Mouse (Mus musculus) embryonic facial prominence, embryonic 13.5 days (tissue): Measurements from ENCODE around the gene Gtf2b. TPM values are rescaled to one million over a fixed set of nuclear protein-coding genes. Genes with fewer than 3 reads are reported as not detected.

ENCODE experiments used
- ATAC-seq: fragments of 200-750 bp; cut with Nextera tagmentation; 2 replicates; pipeline ENCODE4 v1.8.0; 2017; ENCODE audit warnings: low read depth; ENCODE audit not compliant: insufficient number of reproducible peaks, insufficient read depth, low FRiP score, low TSS enrichment
- H3K27ac ChIP-seq: fragments of 300-500 bp; sonication (generic); 2 replicates; pipeline ENCODE4 v1.5.1; 2015; ENCODE audit warnings: moderate library complexity, mild to moderate bottlenecking, inconsistent platforms
- H3K27me3 ChIP-seq: fragments of 300-500 bp; sonication (generic); 2 replicates; pipeline ENCODE4 v1.6.1; 2015; ENCODE audit warnings: mild to moderate bottlenecking, inconsistent platforms
- H3K36me3 ChIP-seq: fragments of 300-500 bp; sonication (generic); 2 replicates; pipeline ENCODE4 v1.6.1; 2015; ENCODE audit warnings: mild to moderate bottlenecking, inconsistent platforms
- H3K4me1 ChIP-seq: fragments of 300-500 bp; sonication (generic); 2 replicates; pipeline ENCODE4 v1.6.1; 2015; ENCODE audit warnings: inconsistent platforms
- H3K4me2 ChIP-seq: fragments of 300-500 bp; sonication (generic); 2 replicates; pipeline ENCODE4 v1.6.1; 2015; ENCODE audit warnings: moderate library complexity, mild to moderate bottlenecking, inconsistent platforms
- H3K4me3 ChIP-seq: fragments of 300-500 bp; sonication (generic); 2 replicates; pipeline ENCODE4 v1.5.1; 2015; ENCODE audit warnings: mild to moderate bottlenecking, inconsistent platforms
- H3K9ac ChIP-seq: fragments of 300-500 bp; sonication (generic); 2 replicates; pipeline ENCODE4 v1.6.1; 2015; ENCODE audit warnings: mild to moderate bottlenecking, inconsistent platforms
- H3K9me3 ChIP-seq: fragments of 300-500 bp; sonication (generic); 2 replicates; pipeline ENCODE4 v1.6.1; 2016; ENCODE audit warnings: inconsistent platforms
- WGBS: fragments of 180-500 bp; shearing (Covaris S2); methylation state at CpG from one replicate; pipeline ENCODE4 v1.1.7; 2015; ENCODE audit warnings: mixed read lengths; 5-methylcytosine and 5-hydroxymethylcytosine counted together
- polyA plus RNA-seq: library from polyadenylated mRNA; unstranded; fragments of >200 nt; fragmentation: Nextera tagmentation; extraction: Ambion mirVana; gene quantifications from 2 replicates; pipeline ENCODE4 v1.2.1, GENCODE M21; 2015

Gene Gtf2b
- polyA plus RNA-seq, 1 experiment from 2014 or later, result 85.4 TPM

DNA sequence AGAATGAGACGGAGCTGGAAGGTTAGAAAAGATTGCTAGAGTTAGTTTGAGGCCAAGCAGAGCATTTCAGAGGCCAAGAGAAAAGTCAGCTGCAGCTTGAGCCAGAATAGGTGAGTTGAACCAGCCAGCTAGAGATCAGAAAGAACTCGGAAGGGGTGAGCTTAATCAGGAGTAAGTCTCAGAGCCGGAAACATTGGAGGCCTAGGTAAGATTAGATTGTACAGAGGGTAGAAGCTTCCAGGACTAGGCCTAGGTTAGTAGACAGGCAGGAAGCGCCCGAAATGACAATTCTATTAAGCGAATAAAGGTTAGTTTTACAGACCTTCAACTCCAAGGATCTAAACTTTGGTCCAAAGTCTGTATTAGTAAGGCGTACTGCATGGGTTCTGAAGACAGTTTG, 6.3 kb upstream of the Gtf2b start:
- H3K4me1 ChIP-seq, result 0 out of 2 replicates have a peak, but pooled peaks cover 3% of the 10 kb centered on the region
- no peak for ATAC-seq
- 77% methylated on average over 7 of the region's 7 CpGs for WGBS
- H3K4me2 ChIP-seq, result no peak overlapping the region
- no peak overlapping the region for H3K4me3 ChIP-seq
- H3K9me3 ChIP-seq, result no peaks in the 10 kb centered on the region
- no peaks in the 10 kb centered on the region for H3K36me3 ChIP-seq
- no peak overlapping the region for H3K27ac ChIP-seq
- H3K9ac ChIP-seq, result no peak overlapping the region
- H3K27me3 ChIP-seq, result no peaks in the 10 kb centered on the region

- no peak overlapping the region for H3K4me3 ChIP-seq
- no peak overlapping the region for H3K4me2 ChIP-seq
- H3K4me1 ChIP-seq, result 0 out of 2 replicates have a peak, but pooled peaks cover 3% of the 10 kb centered on the region
- no peak overlapping the region for H3K9ac ChIP-seq
- no peaks in the 10 kb centered on the region for H3K9me3 ChIP-seq
- no peaks in the 10 kb centered on the region for H3K27me3 ChIP-seq
- no peak for ATAC-seq
- no peaks in the 10 kb centered on the region for H3K36me3 ChIP-seq
- H3K27ac ChIP-seq, result no peak overlapping the region
- 78% methylated on average over 6 of the region's 6 CpGs for WGBS
Observed at GRCm38 (mm10) chr3:142760356-142760755, 4.5 kb upstream of the Gtf2b start.

DNA sequence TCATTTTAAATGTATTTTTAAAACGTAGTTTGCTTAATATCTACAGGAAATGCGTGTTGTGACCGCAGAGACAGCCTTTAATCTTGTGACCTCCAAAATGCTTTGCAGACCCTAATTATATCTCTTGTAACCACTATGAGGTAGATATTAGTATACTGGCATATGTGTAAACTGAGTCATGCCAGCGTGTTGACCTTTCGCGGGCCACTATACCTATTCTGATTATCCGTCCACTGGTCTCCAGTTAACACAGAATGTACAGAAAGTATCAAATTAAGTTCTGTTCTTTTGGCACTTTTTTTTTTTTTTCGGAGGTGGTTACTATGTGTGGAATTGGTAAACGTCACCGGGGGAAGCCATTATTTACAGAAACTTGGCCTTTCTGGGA, 927 bp downstream of the Gtf2b start:
- peak overlapping the region; percentile 89 for H3K4me3 ChIP-seq
- WGBS, result 18% methylated on average over 10 of the region's 10 CpGs
- H3K36me3 ChIP-seq, result no peaks in the 10 kb centered on the region
- H3K27me3 ChIP-seq, result no peaks in the 10 kb centered on the region
- peak overlapping the region; percentile 84 for H3K4me2 ChIP-seq
- peak overlapping the region; percentile 91; the same call in 1 of the 2 replicates for H3K27ac ChIP-seq
- H3K9me3 ChIP-seq, result no peaks in the 10 kb centered on the region
- H3K9ac ChIP-seq, result peak overlapping the region; percentile 95
- peaks cover 14% of the 10 kb centered on the region for H3K4me1 ChIP-seq
- no peak for ATAC-seq

DNA sequence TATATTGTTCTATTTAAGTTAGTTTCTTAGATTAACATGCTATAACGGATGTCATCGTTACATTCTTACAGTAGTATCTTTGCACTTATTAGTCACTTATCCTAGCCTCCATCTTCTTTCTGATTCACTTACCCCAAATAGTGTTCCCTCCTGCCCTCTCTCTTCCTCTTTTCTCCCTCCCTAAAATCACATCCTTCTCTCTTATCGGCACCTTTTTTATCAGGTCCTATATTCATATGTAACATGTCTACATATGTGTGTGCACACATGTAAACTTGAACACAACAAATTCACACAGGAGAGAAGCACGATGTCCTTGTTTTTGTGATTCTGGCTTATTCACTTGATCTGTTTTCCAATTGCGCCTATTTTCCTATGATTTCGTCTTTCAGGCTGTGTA, 3.7 kb downstream of the Gtf2b start:
- ATAC-seq, result no peak
- Histone ChIP-seq H3K4me1 (peaks cover 14% of the 10 kb centered on the region), H3K4me3 (no peak overlapping the region), H3K27me3 (no peaks in the 10 kb centered on the region), H3K9ac (no peak overlapping the region), H3K27ac (no peak overlapping the region), H3K36me3 (peaks cover 21% of the 10 kb centered on the region), H3K9me3 (no peaks in the 10 kb centered on the region), H3K4me2 (no peak overlapping the region)
- WGBS, result 94% methylated on average over 6 of the region's 6 CpGs

GRCm38 (mm10) chr3:142770518-142770917, 5.7 kb downstream of the Gtf2b start:
- no peak overlapping the region for H3K4me3 ChIP-seq
- 56% methylated on average over 1 of the region's 1 CpGs for WGBS

GRCm38 (mm10) chr3:142773538-142774191, 8.8 kb downstream of the Gtf2b start:
- H3K4me2 ChIP-seq, result no peak overlapping the region
- H3K36me3 ChIP-seq, result peaks cover 45% of the 10 kb centered on the region
- 80% methylated on average over 4 of the region's 4 CpGs for WGBS
- H3K4me1 ChIP-seq, result no peaks in the 10 kb centered on the region
- no peak overlapping the region for H3K4me3 ChIP-seq
- no peaks in the 10 kb centered on the region for H3K9me3 ChIP-seq
- ATAC-seq, result no peak
- H3K27me3 ChIP-seq, result no peaks in the 10 kb centered on the region
- H3K27ac ChIP-seq, result no peak overlapping the region
- H3K9ac ChIP-seq, result no peak overlapping the region

More at GRCm38 (mm10) chr3:142770518-142770917, 5.7 kb downstream of the Gtf2b start:
- Histone ChIP-seq H3K9me3 (no peaks in the 10 kb centered on the region), H3K27ac (no peak overlapping the region), H3K4me1 (peaks cover 14% of the 10 kb centered on the region), H3K9ac (no peak overlapping the region), H3K27me3 (no peaks in the 10 kb centered on the region), H3K36me3 (peaks cover 28% of the 10 kb centered on the region), H3K4me2 (no peak overlapping the region)
- no peak for ATAC-seq

DNA sequence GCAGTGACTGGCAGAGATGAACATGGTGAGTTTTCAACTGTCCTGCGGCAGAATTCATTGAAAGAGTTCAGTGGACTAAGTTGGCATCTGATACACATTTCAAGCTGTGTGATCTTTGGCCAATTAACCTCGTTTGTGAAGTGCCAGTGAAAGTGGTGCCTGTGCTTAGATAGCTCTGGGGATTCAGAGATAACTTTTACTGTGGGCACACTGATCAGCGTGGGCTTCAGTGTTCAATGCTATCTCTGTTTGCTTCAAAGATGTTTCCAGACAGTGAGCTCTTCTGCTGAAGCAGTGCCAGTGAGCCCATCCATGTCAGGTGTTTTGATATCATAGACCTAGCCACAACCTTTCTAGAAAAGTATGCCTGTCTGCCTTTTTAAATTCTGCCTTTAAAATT, 12.4 kb downstream of the Gtf2b start:
- WGBS, result 80% methylated on average over 3 of the region's 3 CpGs
- Histone ChIP-seq H3K9ac (no peak overlapping the region), H3K4me2 (no peak overlapping the region), H3K27me3 (no peaks in the 10 kb centered on the region), H3K36me3 (peaks cover 70% of the 10 kb centered on the region), H3K4me3 (no peak overlapping the region), H3K27ac (no peak overlapping the region), H3K9me3 (no peaks in the 10 kb centered on the region), H3K4me1 (no peaks in the 10 kb centered on the region)
- ATAC-seq, result no peak

- Histone ChIP-seq H3K27ac (no peak overlapping the region), H3K4me1 (no peaks in the 10 kb centered on the region), H3K36me3 (peaks cover 57% of the 10 kb centered on the region), H3K9ac (no peak overlapping the region), H3K4me3 (no peak overlapping the region), H3K27me3 (no peaks in the 10 kb centered on the region), H3K4me2 (no peak overlapping the region), H3K9me3 (no peaks in the 10 kb centered on the region)
- 21% methylated on average over 2 of the region's 2 CpGs for WGBS
- ATAC-seq, result no peak
Observed at GRCm38 (mm10) chr3:142786423-142787072, 21.7 kb downstream of the Gtf2b start.

DNA sequence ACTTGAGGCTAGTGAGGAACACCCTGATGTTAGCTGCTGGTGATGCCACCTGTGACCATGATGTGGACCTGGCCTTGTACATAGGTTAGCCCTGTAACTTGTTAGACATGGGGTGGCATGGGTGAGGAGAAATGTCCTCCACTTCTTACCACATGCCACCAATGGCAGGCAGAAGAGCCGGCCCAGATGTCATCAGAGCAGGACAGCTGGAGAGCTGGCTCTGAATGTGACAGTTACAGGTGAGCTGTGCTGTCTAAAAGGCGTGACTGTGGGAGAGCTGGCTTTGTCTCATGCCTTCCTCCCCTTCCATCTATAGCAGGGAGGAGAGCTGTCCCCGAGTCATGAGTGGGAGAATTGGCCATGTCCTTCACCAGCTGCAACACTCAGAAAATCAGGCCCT, 30.7 kb downstream of the Gtf2b start:
- 89% methylated on average over 3 of the region's 3 CpGs for WGBS
- Histone ChIP-seq H3K4me2 (no peak overlapping the region), H3K9me3 (no peaks in the 10 kb centered on the region), H3K4me1 (no peaks in the 10 kb centered on the region), H3K27me3 (no peaks in the 10 kb centered on the region), H3K4me3 (no peak overlapping the region), H3K36me3 (peaks cover 65% of the 10 kb centered on the region), H3K27ac (no peak overlapping the region), H3K9ac (no peak overlapping the region)
- 0 out of 2 replicates have a peak, but pooled peaks have one; percentile 10 for ATAC-seq

- ATAC-seq, result no peak
- Histone ChIP-seq H3K9ac (no peak overlapping the region), H3K4me1 (no peaks in the 10 kb centered on the region), H3K9me3 (no peaks in the 10 kb centered on the region), H3K27me3 (no peaks in the 10 kb centered on the region), H3K27ac (no peak overlapping the region), H3K4me2 (no peak overlapping the region), H3K4me3 (no peak overlapping the region), H3K36me3 (peaks cover 31% of the 10 kb centered on the region)
- 92% methylated on average over 3 of the region's 3 CpGs for WGBS
Observed at GRCm38 (mm10) chr3:142811582-142811981, 46.7 kb downstream of the Gtf2b start.

DNA sequence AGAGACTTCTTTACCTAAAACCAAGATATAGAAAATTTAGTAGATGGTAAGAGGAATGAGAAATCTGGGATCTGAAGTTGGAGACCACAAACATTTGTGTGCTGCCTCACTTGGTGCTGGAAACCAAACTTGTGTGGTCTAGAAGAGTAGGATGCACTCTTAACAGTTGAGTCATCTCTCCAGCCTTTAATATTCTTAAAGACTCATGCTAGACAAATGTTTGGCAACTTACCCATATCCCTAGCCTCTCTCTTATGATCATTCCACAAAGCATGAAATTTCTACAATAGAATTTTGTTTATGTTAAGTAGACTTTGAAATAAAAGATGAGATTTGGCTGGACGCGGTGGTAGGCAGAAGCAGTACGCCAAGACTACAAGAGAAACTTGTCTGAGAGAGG, 52.7 kb downstream of the Gtf2b start:
- peaks cover 28% of the 10 kb centered on the region for H3K36me3 ChIP-seq
- no peak overlapping the region for H3K9ac ChIP-seq
- H3K4me2 ChIP-seq, result no peak overlapping the region

GRCm38 (mm10) chr3:142823606-142824005, 58.8 kb downstream of the Gtf2b start:
- WGBS, result 93% methylated on average over 1 of the region's 1 CpGs
- Histone ChIP-seq H3K9ac (no peak overlapping the region), H3K4me2 (no peak overlapping the region), H3K4me1 (0 out of 2 replicates have a peak, but pooled peaks cover 3% of the 10 kb centered on the region), H3K27ac (no peak overlapping the region), H3K9me3 (no peaks in the 10 kb centered on the region), H3K27me3 (no peaks in the 10 kb centered on the region), H3K36me3 (peaks cover 36% of the 10 kb centered on the region), H3K4me3 (no peak overlapping the region)
- ATAC-seq, result no peak

More for the DNA sequence above, 52.7 kb downstream of the Gtf2b start:
- ATAC-seq, result no peak
- H3K4me1 ChIP-seq, result no peaks in the 10 kb centered on the region
- no peak overlapping the region for H3K27ac ChIP-seq
- 89% methylated on average over 3 of the region's 3 CpGs for WGBS
- H3K4me3 ChIP-seq, result no peak overlapping the region
- no peaks in the 10 kb centered on the region for H3K27me3 ChIP-seq
- H3K9me3 ChIP-seq, result no peaks in the 10 kb centered on the region
